Mouse (Mus musculus): ENCODE measurements around the gene Cbx2. TPM values are rescaled to one million over a fixed set of nuclear protein-coding genes. Genes with fewer than 3 reads are reported as not detected.

Cbx2 gene
- polyA plus RNA-seq, 1 experiment = 10.2 TPM

GRCm38 (mm10) chr11:119058041-119058995 lies 35.6 kb downstream of the Cbx2 start:
- no peak overlapping the region for H3K4me2 ChIP-seq (ENCODE audit: low read depth)
- H3ac ChIP-seq (ENCODE audit: control insufficient read depth, insufficient read length) = no peak overlapping the region
- no peak overlapping the region for H3K4me3 ChIP-seq
- TF ChIP-seq POLR2A (IDR thresholded peaks at IDR 0.05; ENCODE audit: insufficient read length, low read depth) (no peak), E2F4 (IDR thresholded peaks at IDR 0.05; ENCODE audit: insufficient read depth) (no peak), MYOG (IDR thresholded peaks at IDR 0.05; ENCODE audit: control insufficient read depth in 1 of 3, insufficient read depth in 1 of 3, insufficient read length in 2 of 3, low read depth in 2 of 3) (no peak), MYOD1 (IDR thresholded peaks at IDR 0.05; ENCODE audit: control insufficient read depth in 1 of 3, insufficient read length in 2 of 3, low read depth in 2 of 3) (no peak), TCF3 (IDR thresholded peaks at IDR 0.05; ENCODE audit: insufficient read length, low read depth) (no peak), USF1 (IDR thresholded peaks at IDR 0.05; ENCODE audit: low read depth) (no peak), CEBPB (IDR thresholded peaks at IDR 0.05; ENCODE audit: insufficient read depth, poor library complexity, severe bottlenecking) (no peak), SRF (IDR thresholded peaks at IDR 0.05; ENCODE audit: control insufficient read depth, insufficient read length, low read depth) (no peak), POLR2AphosphoS2 (IDR thresholded peaks at IDR 0.05; ENCODE audit: insufficient read length, low read depth) (no peak), MAX (IDR thresholded peaks at IDR 0.05; ENCODE audit: low read depth) (no peak), TCF12 (IDR thresholded peaks at IDR 0.05; ENCODE audit: insufficient read depth, poor library complexity, severe bottlenecking) (no peak), REST (IDR thresholded peaks at IDR 0.05; ENCODE audit: insufficient read depth, insufficient read length) (no peak)
- no peaks in the 10 kb centered on the region for H3K79me2 ChIP-seq (ENCODE audit: control insufficient read depth, insufficient read depth)
- no peaks in the 10 kb centered on the region for H3K36me3 ChIP-seq (ENCODE audit: control insufficient read depth, insufficient read depth)
- H3K27me3 ChIP-seq (ENCODE audit: control insufficient read depth, insufficient read depth, insufficient read length) = peaks cover 36% of the 10 kb centered on the region

GRCm38 (mm10) chr11:119059256-119059655 lies 36.5 kb downstream of the Cbx2 start:
- no peaks in the 10 kb centered on the region for H3K36me3 ChIP-seq (ENCODE audit: control insufficient read depth, insufficient read depth)
- peaks cover 39% of the 10 kb centered on the region for H3K27me3 ChIP-seq (ENCODE audit: control insufficient read depth, insufficient read depth, insufficient read length)
- no peak overlapping the region for H3K4me2 ChIP-seq (ENCODE audit: low read depth)

GRCm38 (mm10) chr11:119066841-119067240 lies 44.1 kb downstream of the Cbx2 start:
- Histone ChIP-seq H3ac (ENCODE audit: control insufficient read depth, insufficient read length) (no peak overlapping the region), H3K27me3 (ENCODE audit: control insufficient read depth, insufficient read depth, insufficient read length) (peaks cover 20% of the 10 kb centered on the region), H3K36me3 (ENCODE audit: control insufficient read depth, insufficient read depth) (no peaks in the 10 kb centered on the region), H3K79me2 (ENCODE audit: control insufficient read depth, insufficient read depth) (no peaks in the 10 kb centered on the region), H3K4me3 (no peak overlapping the region), H3K4me2 (ENCODE audit: low read depth) (no peak overlapping the region)
- TF ChIP-seq MYOG (IDR thresholded peaks at IDR 0.05; ENCODE audit: control insufficient read depth in 1 of 3, insufficient read depth in 1 of 3, insufficient read length in 2 of 3, low read depth in 2 of 3) = no peak
- TF ChIP-seq POLR2AphosphoS2 (IDR thresholded peaks at IDR 0.05; ENCODE audit: insufficient read length, low read depth) = no peak
- no peak for TF ChIP-seq TCF12 (IDR thresholded peaks at IDR 0.05; ENCODE audit: insufficient read depth, poor library complexity, severe bottlenecking)
- TF ChIP-seq TCF3 (IDR thresholded peaks at IDR 0.05; ENCODE audit: insufficient read length, low read depth) = no peak
- TF ChIP-seq SRF (IDR thresholded peaks at IDR 0.05; ENCODE audit: control insufficient read depth, insufficient read length, low read depth) = no peak
- TF ChIP-seq E2F4 (IDR thresholded peaks at IDR 0.05; ENCODE audit: insufficient read depth) = no peak
- no peak for TF ChIP-seq MAX (IDR thresholded peaks at IDR 0.05; ENCODE audit: low read depth)
- no peak for TF ChIP-seq USF1 (IDR thresholded peaks at IDR 0.05; ENCODE audit: low read depth)

More at GRCm38 (mm10) chr11:119059256-119059655, 36.5 kb downstream of the Cbx2 start:
- Histone ChIP-seq H3ac (ENCODE audit: control insufficient read depth, insufficient read length) (no peak overlapping the region), H3K4me3 (no peak overlapping the region), H3K79me2 (ENCODE audit: control insufficient read depth, insufficient read depth) (no peaks in the 10 kb centered on the region)
- TF ChIP-seq TCF3 (IDR thresholded peaks at IDR 0.05; ENCODE audit: insufficient read length, low read depth) (no peak), MAX (IDR thresholded peaks at IDR 0.05; ENCODE audit: low read depth) (no peak), USF1 (IDR thresholded peaks at IDR 0.05; ENCODE audit: low read depth) (no peak), REST (IDR thresholded peaks at IDR 0.05; ENCODE audit: insufficient read depth, insufficient read length) (no peak)

- TF ChIP-seq E2F4 (IDR thresholded peaks at IDR 0.05; ENCODE audit: insufficient read depth) (no peak), POLR2AphosphoS2 (IDR thresholded peaks at IDR 0.05; ENCODE audit: insufficient read length, low read depth) (no peak), SRF (IDR thresholded peaks at IDR 0.05; ENCODE audit: control insufficient read depth, insufficient read length, low read depth) (no peak), CEBPB (IDR thresholded peaks at IDR 0.05; ENCODE audit: insufficient read depth, poor library complexity, severe bottlenecking) (no peak), MAX (IDR thresholded peaks at IDR 0.05; ENCODE audit: low read depth) (no peak), MYOG (IDR thresholded peaks at IDR 0.05; ENCODE audit: control insufficient read depth in 1 of 3, insufficient read depth in 1 of 3, insufficient read length in 2 of 3, low read depth in 2 of 3) (no peak), USF1 (IDR thresholded peaks at IDR 0.05; ENCODE audit: low read depth) (no peak), TCF12 (IDR thresholded peaks at IDR 0.05; ENCODE audit: insufficient read depth, poor library complexity, severe bottlenecking) (no peak), MYOD1 (IDR thresholded peaks at IDR 0.05; ENCODE audit: control insufficient read depth in 1 of 3, insufficient read length in 2 of 3, low read depth in 2 of 3) (no peak)
- Histone ChIP-seq H3K4me2 (ENCODE audit: low read depth) (no peak overlapping the region), H3K79me2 (ENCODE audit: control insufficient read depth, insufficient read depth) (no peaks in the 10 kb centered on the region), H3K36me3 (ENCODE audit: control insufficient read depth, insufficient read depth) (no peaks in the 10 kb centered on the region), H3K27me3 (ENCODE audit: control insufficient read depth, insufficient read depth, insufficient read length) (peaks cover 9% of the 10 kb centered on the region), H3K4me3 (no peak overlapping the region), H3ac (ENCODE audit: control insufficient read depth, insufficient read length) (no peak overlapping the region)
Measured at GRCm38 (mm10) chr11:119072239-119072638, 49.5 kb downstream of the Cbx2 start.

GRCm38 (mm10) chr11:119072986-119073385 lies 50.2 kb downstream of the Cbx2 start:
- H3K4me2 ChIP-seq (ENCODE audit: low read depth) = no peak overlapping the region
- H3K4me3 ChIP-seq = no peak overlapping the region
- TF ChIP-seq REST (IDR thresholded peaks at IDR 0.05; ENCODE audit: insufficient read depth, insufficient read length) (no peak), E2F4 (IDR thresholded peaks at IDR 0.05; ENCODE audit: insufficient read depth) (no peak), MYOD1 (IDR thresholded peaks at IDR 0.05; ENCODE audit: control insufficient read depth in 1 of 3, insufficient read length in 2 of 3, low read depth in 2 of 3) (no peak), TCF3 (IDR thresholded peaks at IDR 0.05; ENCODE audit: insufficient read length, low read depth) (no peak), TCF12 (IDR thresholded peaks at IDR 0.05; ENCODE audit: insufficient read depth, poor library complexity, severe bottlenecking) (no peak), SRF (IDR thresholded peaks at IDR 0.05; ENCODE audit: control insufficient read depth, insufficient read length, low read depth) (no peak), CEBPB (IDR thresholded peaks at IDR 0.05; ENCODE audit: insufficient read depth, poor library complexity, severe bottlenecking) (no peak), MYOG (IDR thresholded peaks at IDR 0.05; ENCODE audit: control insufficient read depth in 1 of 3, insufficient read depth in 1 of 3, insufficient read length in 2 of 3, low read depth in 2 of 3) (no peak), USF1 (IDR thresholded peaks at IDR 0.05; ENCODE audit: low read depth) (no peak), MAX (IDR thresholded peaks at IDR 0.05; ENCODE audit: low read depth) (no peak), POLR2A (IDR thresholded peaks at IDR 0.05; ENCODE audit: insufficient read length, low read depth) (no peak)
- H3ac ChIP-seq (ENCODE audit: control insufficient read depth, insufficient read length) = no peak overlapping the region
- no peaks in the 10 kb centered on the region for H3K79me2 ChIP-seq (ENCODE audit: control insufficient read depth, insufficient read depth)
- no peaks in the 10 kb centered on the region for H3K36me3 ChIP-seq (ENCODE audit: control insufficient read depth, insufficient read depth)
- peaks cover 7% of the 10 kb centered on the region for H3K27me3 ChIP-seq (ENCODE audit: control insufficient read depth, insufficient read depth, insufficient read length)
